Mouse (Mus musculus) thymus, adult 2 months (tissue): ENCODE results near the gene Glo1. TPM values are rescaled to one million over a fixed set of nuclear protein-coding genes. Genes with fewer than 3 reads are reported as not detected.

Experiments
- DNase-seq: peaks from one replicate; pipeline ENCODE4 v3.0.0; 2021
- H3K27ac ChIP-seq: fragments of 200-500 bp; 2 replicates; pipeline ENCODE4 v1.5.1; 2012; ENCODE audit warnings: low read length, control low read depth; ENCODE audit not compliant: control insufficient read depth, insufficient read depth
- H3K27me3 ChIP-seq: fragments of 200-500 bp; 2 replicates; pipeline ENCODE4 v1.6.1; 2012; ENCODE audit warnings: mild to moderate bottlenecking, low read length, moderate library complexity, mixed read lengths; ENCODE audit not compliant: control insufficient read depth, insufficient read depth
- H3K36me3 ChIP-seq: fragments of 200-500 bp; 2 replicates; pipeline ENCODE4 v1.6.1; 2012; ENCODE audit warnings: mild to moderate bottlenecking, low read length, moderate library complexity; ENCODE audit not compliant: control insufficient read depth, insufficient read depth
- H3K4me1 ChIP-seq: fragments of 200-500 bp; replicated peaks from 2 replicates; pipeline ENCODE4 v1.6.1; 2012; ENCODE audit warnings: low read length; ENCODE audit not compliant: control insufficient read depth, insufficient read depth
- H3K4me3 ChIP-seq: fragments of 200-500 bp; 2 replicates; pipeline ENCODE4 v1.5.1; 2012; ENCODE audit warnings: mild to moderate bottlenecking, low read length, control low read depth, moderate library complexity; ENCODE audit not compliant: control insufficient read depth, insufficient read depth
- CTCF ChIP-seq: fragments of 200-500 bp; IDR thresholded peaks from 2 replicates; pipeline ENCODE4 v1.5.1; 2012; ENCODE audit warnings: mild to moderate bottlenecking, control low read depth, low read length, moderate library complexity, borderline replicate concordance; ENCODE audit not compliant: control insufficient read depth, poor library complexity, insufficient read depth; ENCODE audit errors: extremely low read depth
- POLR2A ChIP-seq: fragments of 200-500 bp; IDR thresholded peaks from 2 replicates; pipeline ENCODE4 v1.6.1; 2012; ENCODE audit warnings: mild to moderate bottlenecking, low read length, control low read depth, moderate library complexity; ENCODE audit not compliant: control insufficient read depth, poor library complexity, insufficient read depth; ENCODE audit errors: extremely low read depth
- WGBS: fragments of 180-500 bp; shearing (Covaris S2); methylation state at CpG from one replicate; pipeline ENCODE4 v1.1.7; 2018; 5-methylcytosine and 5-hydroxymethylcytosine counted together
- polyA plus RNA-seq: library from polyadenylated mRNA; depleted of rRNA; stranded (reverse); fragments of >200 nt; gene quantifications from 2 replicates; pipeline ENCODE4 v1.2.3, GENCODE M21; 2012

Gene Glo1
- polyA plus RNA-seq, 1 experiment, result 43.6 TPM

GRCm38 (mm10) chr17:30618136-30618891 lies 8.4 kb downstream of the Glo1 start:
- WGBS, result 97% methylated on average over 3 of the region's 3 CpGs
- no peaks in the 10 kb centered on the region; the same call in 1 of the 2 replicates for H3K4me1 ChIP-seq
- no peak for DNase-seq
- H3K27ac ChIP-seq, result no peak overlapping the region
- no peak overlapping the region for H3K4me3 ChIP-seq
- TF ChIP-seq CTCF (no peak), POLR2A (no peak)
- H3K27me3 ChIP-seq, result no peaks in the 10 kb centered on the region
- H3K36me3 ChIP-seq, result peaks cover 5% of the 10 kb centered on the region; the same call in 1 of the 2 replicates

DNA sequence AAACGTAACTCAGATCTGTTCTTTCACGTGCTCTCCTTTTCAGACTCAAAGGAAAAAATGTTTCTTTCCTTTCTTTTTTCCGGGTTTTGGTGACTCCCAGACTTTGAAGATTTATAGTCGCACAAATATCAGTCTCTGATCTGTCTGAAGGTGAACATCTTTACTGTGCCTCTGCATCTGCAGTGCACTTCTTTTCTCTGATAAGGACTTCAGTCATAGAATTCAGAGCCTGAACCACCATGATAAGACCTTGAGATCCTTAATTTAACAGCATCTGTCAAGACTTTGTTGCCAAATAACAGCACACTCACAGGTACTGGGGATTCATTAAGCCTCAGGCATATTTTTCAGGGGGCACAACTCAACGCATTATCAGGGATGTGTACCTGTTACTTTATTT lies 10.5 kb downstream of the Glo1 start:
- TF ChIP-seq CTCF (no peak), POLR2A (no peak)
- Histone ChIP-seq H3K4me1 (0 out of 2 replicates have a peak, but pooled peaks cover 2% of the 10 kb centered on the region), H3K27me3 (no peaks in the 10 kb centered on the region), H3K36me3 (no peaks in the 10 kb centered on the region), H3K27ac (no peak overlapping the region), H3K4me3 (no peak overlapping the region)
- DNase-seq, result no peak
- 95% methylated on average over 5 of the region's 5 CpGs for WGBS

DNA sequence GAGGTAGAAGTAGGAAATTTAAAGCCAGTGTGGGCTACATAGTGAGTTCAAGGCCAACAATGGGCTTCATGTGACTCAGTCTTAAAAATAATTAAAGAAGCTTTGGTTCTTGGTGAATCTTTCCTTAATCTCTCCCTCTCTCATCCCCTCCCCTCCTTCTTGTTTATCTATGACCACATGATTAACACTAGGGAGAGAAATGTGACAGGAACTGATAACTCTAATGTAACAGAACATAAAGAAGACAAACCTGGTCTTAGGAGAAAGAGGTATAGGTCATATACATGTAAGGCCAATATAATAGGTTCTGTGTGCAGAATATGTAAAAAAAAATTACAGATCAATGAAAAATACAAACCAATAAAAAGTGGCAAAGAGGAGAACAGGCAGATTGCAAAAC lies 13.3 kb downstream of the Glo1 start:
- H3K36me3 ChIP-seq, result no peaks in the 10 kb centered on the region
- 0 out of 2 replicates have a peak, but pooled peaks cover 2% of the 10 kb centered on the region for H3K4me1 ChIP-seq
- no peak overlapping the region for H3K27ac ChIP-seq
- TF ChIP-seq POLR2A (no peak), CTCF (no peak)
- no peak for DNase-seq
- H3K4me3 ChIP-seq, result no peak overlapping the region
- no peaks in the 10 kb centered on the region for H3K27me3 ChIP-seq

GRCm38 (mm10) chr17:30612075-30612859 lies 14.4 kb downstream of the Glo1 start:
- Histone ChIP-seq H3K27ac (peak overlapping the region; percentile 7; the same call in 1 of the 2 replicates), H3K36me3 (no peaks in the 10 kb centered on the region), H3K4me1 (0 out of 2 replicates have a peak, but pooled peaks cover 2% of the 10 kb centered on the region), H3K27me3 (no peaks in the 10 kb centered on the region), H3K4me3 (peak overlapping the region; percentile 92)
- TF ChIP-seq POLR2A (peak; percentile 57), CTCF (no peak)
- peak; percentile 100 for DNase-seq
- WGBS, result under 1% methylated on average over 34 of the region's 34 CpGs

DNA sequence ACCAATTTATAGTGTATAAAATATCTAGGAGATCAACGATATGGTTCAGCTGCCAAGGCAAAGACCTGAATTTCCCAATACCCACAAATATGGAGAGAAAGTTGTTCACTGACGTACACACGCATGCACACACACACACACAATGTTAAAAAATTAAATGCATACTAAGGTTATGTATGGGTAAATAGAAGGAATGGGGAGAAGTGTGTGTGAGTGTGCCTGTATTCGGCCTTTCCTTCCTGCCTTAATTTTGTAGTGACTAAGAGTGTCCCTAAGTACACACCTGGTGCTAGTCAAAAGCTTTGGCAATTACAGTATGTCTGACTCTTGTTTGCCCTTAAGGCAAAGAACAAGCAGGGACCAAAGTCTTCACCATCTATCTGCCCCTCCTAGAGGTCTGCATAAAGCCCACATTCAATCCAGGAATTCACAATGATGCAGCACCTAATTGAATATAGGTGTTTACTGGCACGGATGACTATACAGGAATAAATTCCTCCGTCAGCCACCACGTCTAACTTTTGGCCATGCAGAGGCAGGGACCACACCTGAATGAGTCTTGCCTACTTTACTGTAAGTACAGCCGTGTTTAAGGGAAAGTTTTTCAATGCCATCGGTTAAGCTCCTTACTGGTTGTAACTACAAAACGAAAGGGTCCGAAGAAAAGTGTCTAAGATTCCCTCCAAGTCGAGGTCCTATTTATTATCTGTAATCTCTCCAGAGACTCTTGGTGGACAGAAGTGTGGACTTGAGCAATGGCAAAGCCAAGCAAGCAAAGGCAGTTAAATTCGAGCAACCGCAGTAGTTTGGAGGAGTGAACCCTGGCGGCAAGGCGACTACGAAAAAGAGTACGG lies 15.2 kb downstream of the Glo1 start:
- Histone ChIP-seq H3K36me3 (no peaks in the 10 kb centered on the region), H3K4me1 (0 out of 2 replicates have a peak, but pooled peaks cover 2% of the 10 kb centered on the region), H3K27ac (peak overlapping the region; percentile 7; the same call in 1 of the 2 replicates), H3K4me3 (peak overlapping the region; percentile 92), H3K27me3 (no peaks in the 10 kb centered on the region)
- WGBS, result 24% methylated on average over 18 of the region's 18 CpGs
- TF ChIP-seq POLR2A (no peak), CTCF (no peak)
- no peak for DNase-seq

DNA sequence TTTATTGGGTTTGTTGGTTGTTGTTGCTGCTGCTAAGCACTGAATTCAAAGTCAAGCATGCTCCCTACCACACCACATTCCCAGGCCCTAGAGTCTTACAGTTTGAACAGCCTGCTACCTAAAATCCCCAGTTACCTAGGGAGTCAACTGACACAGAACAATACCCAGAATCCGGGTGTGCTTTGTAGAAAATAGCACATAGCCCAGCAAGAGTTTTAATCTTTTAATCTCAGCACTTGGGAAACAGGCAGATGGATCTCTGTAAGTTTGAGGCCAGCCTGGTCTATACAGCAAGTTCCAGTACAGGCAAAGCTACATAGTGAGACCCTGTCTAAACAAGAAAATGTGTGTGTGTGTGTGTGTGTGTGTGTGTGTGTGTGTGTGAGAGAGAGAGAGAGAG lies 15.9 kb downstream of the Glo1 start:
- H3K4me1 ChIP-seq, result 0 out of 2 replicates have a peak, but pooled peaks cover 2% of the 10 kb centered on the region
- WGBS, result 95% methylated on average over 1 of the region's 1 CpGs
- H3K4me3 ChIP-seq, result no peak overlapping the region
- TF ChIP-seq POLR2A, result no peak
- TF ChIP-seq CTCF, result no peak
- H3K27ac ChIP-seq, result no peak overlapping the region
- DNase-seq, result no peak
- no peaks in the 10 kb centered on the region for H3K36me3 ChIP-seq
- H3K27me3 ChIP-seq, result no peaks in the 10 kb centered on the region
